Mouse (Mus musculus) frontal cortex, adult (tissue): ENCODE results near the gene Sap30.
"Not testable (repeated sequence)": the region's sequence is repeated elsewhere in the genome, so short reads cannot be mapped to it uniquely, and the experiment has no call there.

Experiments
- ATAC-seq: cut with Nextera tagmentation; 2 replicates; pipeline ENCODE4 v1.9.2; 2017; ENCODE audit warnings: mild to moderate bottlenecking, moderate library complexity, mixed read lengths; ENCODE audit not compliant: low TSS enrichment

Sap30 gene

GRCm38 (mm10) chr8:57498494-57498846 lies 10.8 kb upstream of the Sap30 start:
- no peak for ATAC-seq

- ATAC-seq = no peak
Observed at GRCm38 (mm10) chr8:57491873-57492272, 4.2 kb upstream of the Sap30 start.

DNA sequence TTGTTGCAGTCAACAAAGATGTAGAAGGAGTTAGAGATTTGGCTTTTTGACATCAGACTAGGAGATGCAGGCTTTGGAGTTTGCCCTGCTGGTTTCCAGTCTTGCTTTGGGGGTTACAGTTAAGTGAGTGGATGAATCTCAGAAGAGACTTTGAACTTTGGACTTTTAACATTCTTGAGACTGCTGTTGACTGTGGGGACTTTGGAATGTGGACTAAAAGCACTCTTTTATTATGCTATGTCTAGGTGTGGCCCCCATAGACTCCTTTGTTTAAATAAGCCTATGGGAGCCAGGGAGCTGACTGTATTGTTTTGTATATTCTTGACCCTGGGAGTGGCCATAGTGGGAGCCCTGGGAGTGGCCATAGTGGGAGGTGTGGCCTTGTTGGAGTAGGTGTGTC lies 2.2 kb upstream of the Sap30 start:
- ATAC-seq = no peak

GRCm38 (mm10) chr8:57489366-57489765 lies 1.7 kb upstream of the Sap30 start:
- ATAC-seq = no peak

GRCm38 (mm10) chr8:57488312-57488765 lies 679 bp upstream of the Sap30 start:
- ATAC-seq = peak; percentile 18

DNA sequence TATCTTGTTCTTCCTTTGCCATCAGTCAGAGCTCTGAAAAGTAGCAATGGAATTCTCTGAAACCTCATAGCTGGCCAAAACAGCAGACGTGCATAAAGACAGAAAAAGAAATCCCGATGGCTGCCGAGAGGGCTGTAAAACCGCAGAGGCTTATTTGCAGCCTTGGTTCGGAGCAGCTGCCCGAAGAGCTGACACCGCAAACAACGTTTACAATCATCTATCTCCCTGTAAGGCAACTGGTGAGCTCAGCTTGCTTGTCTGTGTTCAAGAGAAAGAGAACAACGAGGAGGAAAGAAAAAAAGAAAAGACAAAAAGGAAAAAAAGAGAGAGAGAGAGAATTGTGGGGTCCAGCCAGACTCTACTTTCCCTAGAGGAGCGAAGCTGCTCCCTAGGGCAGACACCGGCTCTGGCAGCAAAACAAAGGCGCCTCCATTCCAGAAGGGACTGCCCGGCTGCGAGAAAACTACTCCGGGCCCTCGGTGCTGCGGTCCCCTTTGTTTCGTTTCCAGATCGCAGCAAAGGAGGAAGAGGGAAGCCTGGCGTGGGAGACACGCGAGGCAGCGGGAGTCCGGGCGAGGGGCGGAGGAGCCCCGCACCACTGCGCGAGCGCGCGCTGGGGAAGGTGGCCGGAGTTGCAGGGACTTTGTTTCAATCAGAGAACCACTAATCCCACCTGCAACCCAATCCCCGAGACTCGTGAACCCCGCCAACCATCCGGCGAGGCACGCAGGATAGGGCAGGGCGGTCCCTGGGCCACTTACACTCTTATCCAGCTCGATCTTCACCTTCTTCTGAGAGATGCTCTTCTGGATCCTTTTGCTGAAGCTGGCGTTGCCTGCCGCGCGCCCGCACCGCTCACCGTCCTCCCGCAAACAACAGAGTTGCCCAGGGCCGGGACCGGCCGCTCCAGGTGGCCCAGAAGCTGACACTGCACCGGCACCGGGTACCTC lies 894 bp downstream of the Sap30 start:
- peak; percentile 42 for ATAC-seq

GRCm38 (mm10) chr8:57480606-57481005 lies 7.1 kb downstream of the Sap30 start:
- ATAC-seq = no peak

DNA sequence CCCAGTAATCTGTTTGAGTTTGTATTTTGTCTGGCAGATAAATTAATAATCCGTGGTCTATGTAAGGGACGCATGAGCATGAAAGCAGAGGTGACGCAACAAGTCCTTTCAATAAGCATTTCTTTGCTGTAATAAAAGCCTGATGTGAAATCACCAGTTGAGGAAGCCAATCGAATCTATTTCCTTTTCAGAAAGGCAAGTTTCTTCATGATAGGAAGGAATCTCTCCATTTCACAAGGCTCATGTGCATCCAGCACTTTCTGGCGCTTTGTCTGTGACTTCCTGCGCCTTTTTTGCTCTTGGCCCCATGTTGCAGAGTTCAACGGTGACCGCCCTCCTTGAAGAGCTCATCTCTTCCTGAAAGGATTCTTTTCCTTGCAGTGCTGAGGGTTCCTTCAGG lies 8.0 kb downstream of the Sap30 start:
- no peak for ATAC-seq

DNA sequence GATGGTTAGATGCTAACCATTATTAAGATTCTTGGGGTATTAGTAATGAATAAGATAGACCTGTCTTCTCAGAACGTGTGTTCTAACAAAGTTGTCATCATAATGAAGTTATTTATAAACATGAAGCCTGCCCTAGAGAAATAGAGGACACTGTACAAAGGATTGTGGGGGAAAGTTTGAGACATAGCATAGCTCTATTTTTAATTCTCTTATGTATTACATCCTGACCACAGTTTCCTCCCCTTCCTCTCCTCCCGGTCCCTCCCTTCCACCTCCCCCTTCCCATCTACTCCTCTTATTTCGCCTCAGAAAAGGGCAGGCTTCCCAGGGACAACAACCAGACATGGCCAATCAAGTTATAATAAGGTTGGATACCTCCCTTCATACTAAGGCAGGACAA lies 9.3 kb downstream of the Sap30 start:
- ATAC-seq = no peak

- ATAC-seq = no peak
Observed at GRCm38 (mm10) chr8:57473751-57474150, 13.9 kb downstream of the Sap30 start.

DNA sequence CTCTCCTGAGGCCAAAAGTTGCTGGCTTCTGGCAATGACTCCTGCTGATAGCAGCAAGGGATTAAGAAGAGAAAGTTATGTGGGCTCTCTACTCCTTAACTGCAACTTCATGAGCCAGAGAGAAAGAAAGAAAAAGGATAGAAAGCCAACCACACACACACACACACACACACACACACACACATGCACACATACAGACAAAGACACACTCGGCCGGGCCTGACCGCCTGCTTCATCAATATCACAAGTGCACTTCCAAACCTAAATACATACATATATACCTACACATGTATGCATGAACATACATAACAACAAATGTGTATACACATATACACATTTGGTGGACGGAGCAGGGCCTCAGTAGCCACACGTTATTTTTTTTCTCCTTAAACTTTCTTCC lies 16.8 kb downstream of the Sap30 start:
- no peak for ATAC-seq

DNA sequence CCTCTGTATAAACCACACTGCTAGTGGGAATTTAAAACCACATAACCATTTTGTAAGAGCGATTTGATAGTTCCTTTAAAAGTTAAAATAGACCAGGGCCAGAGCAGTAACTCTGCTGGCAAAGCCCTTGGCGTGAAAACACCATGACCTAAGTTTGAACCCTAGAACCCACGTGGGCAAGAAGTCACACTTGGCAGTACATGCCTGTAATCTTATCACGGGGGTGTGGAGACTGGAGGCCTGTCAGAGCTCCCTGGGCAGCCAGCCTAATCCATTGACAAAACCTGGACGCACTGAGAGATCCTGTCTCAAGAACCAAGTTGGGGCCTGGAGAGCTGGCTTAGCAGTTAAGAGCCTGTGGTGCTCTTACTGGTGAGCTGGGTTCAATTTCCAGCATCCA lies 19.0 kb downstream of the Sap30 start:
- ATAC-seq = no peak

- no peak for ATAC-seq
Observed at GRCm38 (mm10) chr8:57463757-57464156, 23.9 kb downstream of the Sap30 start.

DNA sequence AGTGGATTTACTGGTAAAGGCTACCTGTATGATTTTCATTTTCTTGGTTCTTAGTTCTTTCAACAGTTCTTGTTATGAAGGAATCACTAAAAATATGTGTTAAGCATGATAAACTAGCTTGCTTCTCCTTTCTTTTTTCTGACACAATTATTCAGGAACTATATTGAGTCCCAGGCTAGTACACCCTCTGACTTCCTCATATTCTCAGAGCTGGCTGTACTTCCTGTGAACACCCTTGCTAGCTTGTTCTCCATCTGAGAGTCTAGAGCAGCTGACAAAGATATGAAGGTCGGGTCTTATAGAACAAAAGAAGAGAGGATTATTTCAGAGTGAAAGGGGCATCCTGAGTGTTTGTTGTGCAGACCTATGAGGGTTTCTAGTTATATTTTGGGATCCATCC lies 24.8 kb downstream of the Sap30 start:
- ATAC-seq = no peak

DNA sequence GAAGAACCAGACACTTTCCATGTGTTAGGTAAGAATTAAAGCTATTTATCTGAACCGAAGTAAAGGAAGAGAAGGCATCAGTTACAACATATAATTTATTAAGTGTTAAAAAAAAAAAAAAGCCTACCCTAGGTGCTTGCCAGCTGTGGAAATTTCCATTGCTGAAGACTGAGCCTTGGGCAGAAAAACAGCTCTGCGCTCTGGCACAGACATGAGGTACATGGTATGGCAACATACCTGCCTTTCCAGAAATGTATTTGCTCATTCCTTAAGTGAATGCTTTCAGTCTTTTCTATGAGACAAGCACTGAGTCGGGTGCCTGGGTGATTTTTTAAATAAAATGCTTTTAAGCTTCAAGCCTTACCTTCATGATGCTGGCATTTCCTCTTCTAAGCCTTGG lies 29.7 kb downstream of the Sap30 start:
- no peak for ATAC-seq

DNA sequence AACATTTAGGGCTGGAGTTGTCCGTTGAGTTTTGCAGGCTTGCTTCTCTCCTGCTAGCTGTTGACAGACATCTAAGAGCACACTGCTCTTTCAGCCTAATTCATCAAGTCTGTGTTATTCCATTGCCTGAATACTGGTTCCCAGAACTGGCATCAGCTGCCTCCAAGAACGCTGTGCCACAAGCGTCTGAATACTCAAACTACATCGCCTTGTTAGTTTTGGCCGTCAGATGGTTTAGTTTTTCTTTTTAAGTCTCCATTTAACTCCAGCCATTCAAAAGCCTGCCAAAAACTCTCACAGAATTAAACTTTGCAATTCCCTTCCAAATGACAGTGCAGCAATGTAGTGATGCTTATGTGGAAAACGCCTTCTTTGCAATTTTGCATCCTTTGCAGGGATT lies 30.5 kb downstream of the Sap30 start:
- peak; percentile 94 for ATAC-seq

DNA sequence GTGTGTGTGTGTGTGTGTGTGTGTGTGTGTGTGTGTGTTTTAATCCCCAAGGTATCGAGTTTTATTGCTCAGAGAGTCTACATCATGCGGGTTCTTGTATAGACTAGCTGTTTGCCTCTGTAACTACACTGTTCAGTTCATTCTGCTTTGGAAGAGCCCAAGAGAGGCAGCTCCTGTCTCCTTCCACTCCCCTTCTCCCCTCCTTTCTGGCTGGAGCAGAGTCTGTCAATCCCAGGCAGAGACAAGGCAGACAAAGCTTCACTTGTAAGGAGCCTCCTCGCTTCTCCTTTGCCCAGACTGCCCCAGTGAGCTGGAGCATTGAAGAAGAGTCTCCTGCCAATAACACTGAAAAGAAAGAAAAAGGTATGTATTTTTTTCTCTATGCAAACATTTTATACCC lies 31.9 kb downstream of the Sap30 start, which contains the start of gene Scrg1:
TSS of gene Scrg1 (plus strand) at position 159 of the 400 bp plus-strand sequence.
- peak; percentile 65; the same call in 1 of the 2 replicates for ATAC-seq

- no peak for ATAC-seq
Observed at GRCm38 (mm10) chr8:57453361-57453760, 34.3 kb downstream of the Sap30 start.

DNA sequence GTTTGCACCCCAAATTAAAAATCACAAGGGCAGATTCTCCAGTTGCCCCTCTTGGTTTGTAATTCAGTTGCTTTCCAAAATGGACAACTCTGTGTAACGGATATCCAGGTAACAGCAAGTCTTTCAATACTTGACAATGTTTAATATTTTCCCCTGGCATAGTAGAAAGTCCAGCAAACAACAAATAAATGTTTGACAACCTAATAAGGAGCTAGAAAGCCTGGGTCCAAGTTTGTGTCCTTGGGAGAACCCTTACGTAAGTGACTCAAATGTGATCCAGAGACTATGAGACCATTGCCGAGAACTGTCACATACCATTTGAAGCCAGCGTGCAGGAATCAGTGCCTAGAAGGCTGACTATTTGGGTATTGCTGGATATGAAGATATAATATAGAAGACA lies 35.8 kb downstream of the Sap30 start:
- no peak for ATAC-seq

DNA sequence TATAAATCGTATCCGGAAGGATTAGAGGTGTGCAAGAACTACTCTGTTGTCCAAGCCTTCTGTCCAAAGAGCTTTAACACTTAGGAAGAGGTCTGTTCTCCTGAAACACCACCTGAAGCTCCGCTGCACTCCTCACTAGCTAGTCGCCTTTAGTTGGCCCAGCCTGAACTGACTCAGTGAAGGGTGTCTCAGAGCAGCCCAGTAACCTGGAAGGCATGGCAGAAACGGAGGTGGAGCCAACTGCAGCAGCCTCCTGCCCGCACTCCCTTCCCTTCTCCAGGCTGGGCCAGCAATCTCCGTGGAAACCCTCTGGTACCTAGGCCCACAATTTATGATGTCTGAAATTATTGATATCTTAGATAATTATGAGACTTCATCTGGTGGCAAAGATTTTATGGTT lies 36.9 kb downstream of the Sap30 start:
- ATAC-seq = no peak

DNA sequence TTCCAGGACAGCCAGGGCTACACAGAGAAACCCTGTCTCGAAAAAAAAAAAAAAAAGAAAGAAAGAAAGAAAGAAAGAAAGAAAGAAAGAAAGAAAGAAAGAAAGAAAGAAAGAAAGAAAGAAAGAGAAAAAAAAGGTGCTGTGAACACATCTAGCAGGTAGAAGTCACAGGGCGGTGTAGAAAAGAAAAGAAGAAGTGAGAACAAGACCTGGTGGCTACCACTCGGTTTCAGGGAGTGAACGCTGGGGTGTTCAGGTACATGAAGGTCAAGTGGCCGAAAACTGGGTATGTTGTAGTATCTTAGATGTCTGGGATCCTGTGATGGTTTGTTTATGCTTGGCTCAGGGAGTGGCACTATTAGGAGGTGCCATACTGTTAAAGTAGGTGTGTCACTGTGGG lies 41.8 kb downstream of the Sap30 start:
- ATAC-seq = not testable (repeated sequence)

DNA sequence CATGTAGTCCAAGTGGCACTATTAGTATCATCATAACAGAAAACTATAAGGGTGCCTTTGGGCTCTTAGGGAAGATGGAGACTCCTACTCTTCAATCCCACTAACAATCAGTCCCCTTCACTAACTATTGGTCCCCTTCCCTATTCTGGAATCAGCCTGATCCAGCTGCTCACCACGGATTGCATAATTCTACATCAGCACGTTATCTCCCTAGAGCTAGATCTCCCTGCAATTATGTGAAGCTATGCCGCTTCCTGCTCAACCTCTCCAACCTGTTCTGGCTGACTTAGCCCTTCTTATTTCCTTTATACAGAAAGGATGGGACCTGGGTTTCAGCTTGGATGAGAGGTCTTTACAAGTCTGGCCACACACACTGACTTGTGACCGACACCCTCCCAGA lies 44.4 kb downstream of the Sap30 start:
- no peak for ATAC-seq

DNA sequence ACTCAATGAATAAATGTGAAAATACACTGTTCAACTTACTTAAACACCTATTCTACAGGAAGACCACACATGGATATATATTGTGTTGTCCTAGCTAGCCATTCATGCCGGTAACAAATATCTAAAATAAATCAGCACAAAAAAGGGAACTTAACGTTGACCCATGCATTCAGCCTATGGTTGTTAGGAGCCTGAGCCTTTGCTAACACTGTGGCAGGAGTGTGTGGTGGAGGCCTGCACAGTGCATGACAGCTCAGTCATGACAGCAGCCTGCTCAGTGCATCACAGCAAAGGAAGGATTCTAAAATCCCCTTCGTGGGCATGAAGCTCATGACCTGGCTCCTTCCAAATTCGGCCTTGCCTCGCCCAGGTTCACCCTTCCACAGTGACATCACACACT lies 46.1 kb downstream of the Sap30 start:
- ATAC-seq = no peak

DNA sequence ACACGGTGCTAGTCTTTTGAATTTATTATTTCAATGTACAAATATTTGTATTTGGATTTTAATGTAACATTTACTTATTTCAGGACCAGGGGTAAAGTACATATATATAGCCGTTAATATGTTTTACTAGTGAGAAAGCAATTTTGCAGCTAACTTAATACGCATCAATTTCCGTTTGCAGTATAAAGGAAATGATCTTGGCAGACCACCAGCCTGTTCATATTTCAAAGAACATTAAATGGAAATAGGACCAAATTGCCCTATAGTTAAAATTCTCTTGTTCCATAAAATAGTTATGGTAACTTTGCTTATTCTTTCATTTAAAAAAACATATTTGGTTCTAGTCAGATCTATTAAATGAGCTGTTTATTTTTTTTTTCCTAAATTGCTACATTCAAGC lies 46.5 kb downstream of the Sap30 start:
- ATAC-seq = no peak
